ENCODE assay signal across 24 mouse cellular contexts in genomic region chr10:80121639-80122038, GRCm38 (mm10). TPM values are rescaled to one million over a fixed set of nuclear protein-coding genes. Genes with fewer than 3 reads are reported as not detected.
DNase-seq lines count a peak whose midpoint lies in the region; ATAC-seq and TF ChIP-seq lines count a peak whose summit lies in the region.
"Had no signal": no experiment of that assay in that cellular context is flagged by ENCODE, and none has a peak within 500 bp of the region (broad histone marks: within the 10 kb centered on the region; RNA-seq: fewer than 3 reads in every experiment).

No protein-coding gene starts in this region.

- 0 out of 2 replicates have a peak overlapping the region, but pooled peaks have one; percentile 12 for H3K27ac ChIP-seq in gastrocnemius, adult 2 months
- H3K27ac ChIP-seq in midbrain, embryonic 10.5 days (replicated peaks), result no peak overlapping the region
- H3K27ac ChIP-seq in midbrain, postnatal 0 days (ENCODE audit: low read depth, low read length), result no peak overlapping the region
- H3K27ac ChIP-seq: embryonic facial prominence, embryonic 15.5 days; forebrain, embryonic 12.5 days; heart, embryonic 10.5 days; hindbrain, embryonic 12.5 days had no signal

- 94% methylated on average over 2 of the region's 2 CpGs for WGBS in midbrain, embryonic 10.5 days
- WGBS in midbrain, postnatal 0 days, result 87% methylated on average over 2 of the region's 2 CpGs

- TF ChIP-seq CTCF in gastrocnemius, adult 2 months (IDR thresholded peaks at IDR 0.05), result no peak
- no peak for TF ChIP-seq CTCF in midbrain, postnatal 0 days (IDR thresholded peaks at IDR 0.05)

- H3K4me3 ChIP-seq in gastrocnemius, adult 2 months, result no peak overlapping the region
- peak overlapping the region; percentile 16 for H3K4me3 ChIP-seq in midbrain, embryonic 10.5 days
- H3K4me3 ChIP-seq in midbrain, postnatal 0 days (ENCODE audit: low read depth, low read length), result no peak overlapping the region
- peak overlapping the region; percentile 51 for H3K4me3 ChIP-seq in megakaryocyte, embryonic 14.5 days (replicated peaks)
- H3K4me3 ChIP-seq: embryonic facial prominence, embryonic 15.5 days; forebrain, embryonic 12.5 days; heart, embryonic 10.5 days; hindbrain, embryonic 12.5 days had no signal

- no peaks in the 10 kb centered on the region for H3K9me3 ChIP-seq in midbrain, embryonic 10.5 days (replicated peaks)
- H3K9me3 ChIP-seq in midbrain, postnatal 0 days (ENCODE audit: low read length), result no peaks in the 10 kb centered on the region
- H3K9me3 ChIP-seq in megakaryocyte, embryonic 14.5 days, result no peaks in the 10 kb centered on the region
- H3K9me3 ChIP-seq: embryonic facial prominence, embryonic 15.5 days; forebrain, embryonic 12.5 days; heart, embryonic 10.5 days; hindbrain, embryonic 12.5 days had no signal

- H3K4me1 ChIP-seq in midbrain, embryonic 10.5 days, result peaks cover 42% of the 10 kb centered on the region
- peaks cover 14% of the 10 kb centered on the region for H3K4me1 ChIP-seq in midbrain, postnatal 0 days (ENCODE audit: insufficient read depth, low read length)
- H3K4me1 ChIP-seq in megakaryocyte, embryonic 14.5 days, result peaks cover 89% of the 10 kb centered on the region

- H3K27me3 ChIP-seq in midbrain, embryonic 10.5 days (ENCODE audit: low read depth, poor library complexity, severe bottlenecking), result no peaks in the 10 kb centered on the region
- no peaks in the 10 kb centered on the region for H3K27me3 ChIP-seq in midbrain, postnatal 0 days (ENCODE audit: insufficient read depth, low read length)
- H3K27me3 ChIP-seq in megakaryocyte, embryonic 14.5 days (replicated peaks), result no peaks in the 10 kb centered on the region
- H3K27me3 ChIP-seq: CH12.LX; embryonic facial prominence, embryonic 15.5 days; forebrain, embryonic 12.5 days; hindbrain, embryonic 12.5 days; Patski had no signal

- DNase-seq in gastrocnemius, adult 2 months, result peak; percentile 13
- DNase-seq in gastrocnemius, postnatal 36 days, result no peak
- no peak for DNase-seq in midbrain, embryonic 10.5 days (ENCODE audit: low spot score)
- no peak for DNase-seq in midbrain, postnatal 0 days (ENCODE audit: low spot score)
- DNase-seq in urinary bladder, postnatal 36 days (ENCODE audit: low spot score in 2 of 2), result no peak
- no peak for DNase-seq in adrenal gland, adult 8-10 months
- DNase-seq: adrenal gland, postnatal 25 days; cerebellum, adult 2 months; cerebellum, postnatal 14 days; embryo, embryonic 11 days; gastrocnemius, postnatal 25 days; heart, adult 18-20 months; heart, postnatal 10 days; heart, postnatal 4 days had no signal

- no peak overlapping the region for H3K4me2 ChIP-seq in midbrain, postnatal 0 days (ENCODE audit: low read depth, low read length, poor library complexity, severe bottlenecking)
- H3K4me2 ChIP-seq: embryonic facial prominence, embryonic 15.5 days; forebrain, embryonic 12.5 days; hindbrain, embryonic 12.5 days had no signal

- no peak overlapping the region for H3K9ac ChIP-seq in midbrain, postnatal 0 days (replicated peaks; ENCODE audit: low read length, poor library complexity, severe bottlenecking)
- H3K9ac ChIP-seq: embryonic facial prominence, embryonic 15.5 days; forebrain, embryonic 12.5 days; hindbrain, embryonic 12.5 days had no signal

- intact Hi-C loops in gastrocnemius, adult 2 months (cut with DNase I), result no loop called here
- intact Hi-C loops in gastrocnemius, postnatal 36 days (cut with DNase I), result loop anchor here (2.0 kb wide), 1 partner anchor 17 kb away; the partner anchor contains the start of gene Atp5d

- ATAC-seq in midbrain, postnatal 0 days (ENCODE audit: low FRiP score), result no peak
- ATAC-seq: activated CD4-positive, CD25-positive, alpha-beta regulatory T cell, adult 4 months; forebrain, embryonic 16.5 days; hindbrain, embryonic 16.5 days; Patski had no signal

- H3K36me3 ChIP-seq in midbrain, embryonic 10.5 days, result peaks cover 95% of the 10 kb centered on the region
- peaks cover 21% of the 10 kb centered on the region for H3K36me3 ChIP-seq in midbrain, postnatal 0 days (ENCODE audit: insufficient read depth, low read length)
- peaks cover 98% of the 10 kb centered on the region for H3K36me3 ChIP-seq in megakaryocyte, embryonic 14.5 days (replicated peaks; ENCODE audit: low read length)

RNA-seq across cellular contexts. Expression of gene Stk11, which starts 6.0 kb away (rescaled TPM):
- total RNA-seq in gastrocnemius, adult 2 months (2021), result 100 to 1,000 TPM; 144 to 153 TPM
- 100 to 1,000 TPM; 120 to 135 TPM for total RNA-seq in gastrocnemius, postnatal 36 days (2021)
- 18.0 and 19.7 TPM in 2 replicates for polyA plus RNA-seq in midbrain, embryonic 10.5 days (2016; fragmentation: Nextera tagmentation; extraction: Ambion mirVana)
- 84.0 and 97.3 TPM in 2 replicates for total RNA-seq in midbrain, postnatal 0 days (2014; rRNA removed)
- 12.3 and 12.4 TPM in 2 replicates for polyA plus RNA-seq in midbrain, postnatal 0 days (2015; fragmentation: Nextera tagmentation; extraction: Ambion mirVana)
- polyA plus RNA-seq in megakaryocyte, embryonic 14.5 days (2012; ENCODE audit: insufficient read depth, low replicate concordance), result 153 and 200 TPM in 2 replicates
- total RNA-seq in adrenal gland, adult 8-10 months (2022), result 100 to 1,000 TPM; 127 to 146 (median 143) TPM

RNA-seq across cellular contexts. Expression of gene Sbno2, which starts 16.3 kb away (rescaled TPM):
- 1 to 10 TPM; 6.2 to 7.1 TPM for total RNA-seq in gastrocnemius, adult 2 months (2021)
- 1 to 10 TPM; 4.5 to 7.3 TPM for total RNA-seq in gastrocnemius, postnatal 36 days (2021)
- 15.0 and 15.2 TPM in 2 replicates for polyA plus RNA-seq in midbrain, embryonic 10.5 days (2016; fragmentation: Nextera tagmentation; extraction: Ambion mirVana)
- total RNA-seq in midbrain, postnatal 0 days (2014; rRNA removed), result 24.3 TPM in 2 replicates
- polyA plus RNA-seq in midbrain, postnatal 0 days (2015; fragmentation: Nextera tagmentation; extraction: Ambion mirVana), result 7.6 TPM in 2 replicates
- polyA plus RNA-seq in megakaryocyte, embryonic 14.5 days (2012; ENCODE audit: insufficient read depth, low replicate concordance), result 151 and 347 TPM in 2 replicates
- total RNA-seq in adrenal gland, adult 8-10 months (2022), result 10 to 100 TPM; 27.4 to 54.8 (median 45.1) TPM

RNA-seq across cellular contexts. Expression of gene Atp5d, which starts 16.8 kb away (rescaled TPM):
- 100 to 1,000 TPM; 535 to 725 TPM for total RNA-seq in gastrocnemius, adult 2 months (2021)
- 100 to 1,000 TPM; 600 to 616 TPM for total RNA-seq in gastrocnemius, postnatal 36 days (2021)
- polyA plus RNA-seq in midbrain, embryonic 10.5 days (2016; fragmentation: Nextera tagmentation; extraction: Ambion mirVana), result 463 and 481 TPM in 2 replicates
- 231 and 259 TPM in 2 replicates for total RNA-seq in midbrain, postnatal 0 days (2014; rRNA removed)
- polyA plus RNA-seq in midbrain, postnatal 0 days (2015; fragmentation: Nextera tagmentation; extraction: Ambion mirVana), result 607 and 661 TPM in 2 replicates
- polyA plus RNA-seq in megakaryocyte, embryonic 14.5 days (2012; ENCODE audit: insufficient read depth, low replicate concordance), result 1,192 and 1,533 TPM in 2 replicates
- 100 to 1,000 TPM; 380 to 452 (median 425) TPM for total RNA-seq in adrenal gland, adult 8-10 months (2022)

RNA-seq across cellular contexts. Expression of gene Cbarp, which starts 19.0 kb away (rescaled TPM):
- 1 to 10 TPM; 1.8 to 2.3 TPM for total RNA-seq in gastrocnemius, adult 2 months (2021)
- 1 to 10 TPM; 1.4 to 2.1 TPM for total RNA-seq in gastrocnemius, postnatal 36 days (2021)
- 7.8 and 9.3 TPM in 2 replicates for polyA plus RNA-seq in midbrain, embryonic 10.5 days (2016; fragmentation: Nextera tagmentation; extraction: Ambion mirVana)
- total RNA-seq in midbrain, postnatal 0 days (2014; rRNA removed), result 273 and 276 TPM in 2 replicates
- 120 and 121 TPM in 2 replicates for polyA plus RNA-seq in midbrain, postnatal 0 days (2015; fragmentation: Nextera tagmentation; extraction: Ambion mirVana)
- 4.8 and 11.7 TPM in 2 replicates for polyA plus RNA-seq in megakaryocyte, embryonic 14.5 days (2012; ENCODE audit: insufficient read depth, low replicate concordance)
- total RNA-seq in adrenal gland, adult 8-10 months (2022), result 10 to 100 TPM; 58.4 to 92.4 (median 81.9) TPM

RNA-seq across cellular contexts. Expression of gene Midn, which starts 26.4 kb away (rescaled TPM):
- total RNA-seq in gastrocnemius, adult 2 months (2021), result 10 to 100 TPM; 34.3 to 39.8 TPM
- 10 to 100 TPM; 37.6 to 49.3 TPM for total RNA-seq in gastrocnemius, postnatal 36 days (2021)
- polyA plus RNA-seq in midbrain, embryonic 10.5 days (2016; fragmentation: Nextera tagmentation; extraction: Ambion mirVana), result 17.8 and 19.7 TPM in 2 replicates
- total RNA-seq in midbrain, postnatal 0 days (2014; rRNA removed), result 114 and 143 TPM in 2 replicates
- 16.3 and 17.2 TPM in 2 replicates for polyA plus RNA-seq in midbrain, postnatal 0 days (2015; fragmentation: Nextera tagmentation; extraction: Ambion mirVana)
- 171 and 203 TPM in 2 replicates for polyA plus RNA-seq in megakaryocyte, embryonic 14.5 days (2012; ENCODE audit: insufficient read depth, low replicate concordance)
- 100 to 1,000 TPM in 1 of 4 experiments, 10 to 100 TPM in 3; 56.4 to 145 (median 90.1) TPM for total RNA-seq in adrenal gland, adult 8-10 months (2022)

Comparison
In these comparisons a context has a peak if more than half of its experiments do, and no peak if none do; other contexts are left out.
1. H3K4me3 ChIP-seq: peak in midbrain, embryonic 10.5 days (single experiment) and megakaryocyte, embryonic 14.5 days (single experiment); none in gastrocnemius, adult 2 months (single experiment) and midbrain, postnatal 0 days (single experiment).